Mouse (Mus musculus) CH12.LX (cell line): ENCODE data around the gene Sde2. TPM values are rescaled to one million over a fixed set of nuclear protein-coding genes. Genes with fewer than 3 reads are reported as not detected.

Experiments
- DNase-seq: peaks from one replicate; pipeline ENCODE4 v3.0.0-alpha.2; 2013; ENCODE audit errors: extremely low read depth
- H3K27ac ChIP-seq: 2 replicates; pipeline ENCODE4 v1.5.1; 2012; ENCODE audit warnings: low read depth, mild to moderate bottlenecking, control low read depth, moderate library complexity; ENCODE audit not compliant: insufficient read depth
- H3K27me3 ChIP-seq: replicated peaks from 2 replicates; pipeline ENCODE3; 2012; ENCODE audit warnings: inconsistent platforms
- H3K36me3 ChIP-seq, 2 experiments: replicated peaks in 1 of 2; 2 replicates each; pipeline versions ENCODE3 to v1.6.1; 2012; ENCODE audit warnings: inconsistent platforms in 1 of 2, low read length in 1 of 2, mild to moderate bottlenecking in 1 of 2, mixed read lengths in 1 of 2, moderate library complexity in 1 of 2; ENCODE audit not compliant: control insufficient read depth in 1 of 2, insufficient read depth in 1 of 2
- H3K4me1 ChIP-seq, 2 experiments: 2 replicates each; pipeline ENCODE4 v1.6.1; 2012; ENCODE audit warnings: inconsistent platforms in 1 of 2, moderate library complexity in 1 of 2; ENCODE audit not compliant: insufficient read depth in 2 of 2, control insufficient read depth in 1 of 2
- H3K4me2 ChIP-seq: 2 replicates; pipeline ENCODE4 v1.6.1; 2012; ENCODE audit warnings: low read depth, mild to moderate bottlenecking, control low read depth; ENCODE audit not compliant: poor library complexity, insufficient read depth, severe bottlenecking
- H3K4me3 ChIP-seq, 3 experiments: fragments of 150-350 bp in 1 of 3; sonication (generic) in 1 of 3; replicated peaks in 1 of 3; 2 replicates each; pipeline versions ENCODE3 to v1.5.1; 2011 to 2012; ENCODE audit warnings: low read depth in 2 of 3, low read length in 2 of 3, mild to moderate bottlenecking in 2 of 3, moderate library complexity in 2 of 3, control low read depth in 1 of 3, improper control_type of control experiment in 1 of 3, inconsistent platforms in 1 of 3, mixed read lengths in 1 of 3; ENCODE audit not compliant: poor library complexity in 1 of 3
- H3K79me2 ChIP-seq: replicated peaks from 2 replicates; pipeline ENCODE4 v1.6.1; 2012; ENCODE audit warnings: mild to moderate bottlenecking, moderate library complexity; ENCODE audit not compliant: control insufficient read depth, poor library complexity, insufficient read depth, severe bottlenecking; ENCODE audit errors: extremely low read depth
- H3K9ac ChIP-seq: 2 replicates; pipeline ENCODE4 v1.6.1; 2012; ENCODE audit warnings: low read depth, mild to moderate bottlenecking, control low read depth, moderate library complexity; ENCODE audit not compliant: insufficient read depth
- H3K9me3 ChIP-seq: replicated peaks from 2 replicates; pipeline ENCODE3; 2012; ENCODE audit warnings: low read length, inconsistent platforms, mixed read lengths
- CHD1 ChIP-seq: IDR thresholded peaks from 2 replicates; pipeline ENCODE4 v1.6.1; 2012; ENCODE audit warnings: low read depth, low read length, improper control_type of control experiment, inconsistent platforms
- CHD2 ChIP-seq: IDR thresholded peaks from 2 replicates; pipeline ENCODE4 v1.6.1; 2011; ENCODE audit warnings: low read length, improper control_type of control experiment
- CTCF ChIP-seq, 2 experiments: IDR thresholded peaks in 1 of 2; conservative IDR thresholded peaks in 1 of 2; 2 replicates each; pipeline ENCODE4 v1.5.1; 2011 to 2012; ENCODE audit warnings: low read depth in 2 of 2, low read length in 2 of 2, improper control_type of control experiment in 1 of 2, inconsistent platforms in 1 of 2, mild to moderate bottlenecking in 1 of 2, moderate library complexity in 1 of 2
- ELF1 ChIP-seq: IDR thresholded peaks from 2 replicates; pipeline ENCODE4 v1.6.1; 2014; ENCODE audit warnings: low read depth, mild to moderate bottlenecking, inconsistent platforms, low read length, improper control_type of control experiment
- ETS1 ChIP-seq: conservative IDR thresholded peaks from 2 replicates; pipeline ENCODE4 v1.6.1; 2012; ENCODE audit warnings: low read depth, mild to moderate bottlenecking, inconsistent platforms, low read length, improper control_type of control experiment, moderate library complexity
- GABPA ChIP-seq: IDR thresholded peaks from 2 replicates; pipeline ENCODE4 v1.6.1; 2012; ENCODE audit warnings: low read depth, low read length, improper control_type of control experiment, inconsistent platforms; ENCODE audit not compliant: insufficient replicate concordance
- HCFC1 ChIP-seq: IDR thresholded peaks from 2 replicates; pipeline ENCODE4 v1.6.1; 2012; ENCODE audit warnings: low read depth, mild to moderate bottlenecking, inconsistent platforms, low read length, improper control_type of control experiment
- JUND ChIP-seq: conservative IDR thresholded peaks from 2 replicates; pipeline ENCODE4 v1.6.1; 2011; ENCODE audit warnings: low read depth, low read length, improper control_type of control experiment
- MAX ChIP-seq: IDR thresholded peaks from 2 replicates; pipeline ENCODE4 v1.6.1; 2011; ENCODE audit warnings: low read length, improper control_type of control experiment
- MAZ ChIP-seq: IDR thresholded peaks from 2 replicates; pipeline ENCODE4 v1.6.1; 2012; ENCODE audit warnings: low read depth, mild to moderate bottlenecking, inconsistent platforms, low read length, improper control_type of control experiment, moderate library complexity
- MEF2A ChIP-seq: IDR thresholded peaks from 2 replicates; pipeline ENCODE4 v1.6.1; 2014; ENCODE audit warnings: low read depth, mild to moderate bottlenecking, inconsistent platforms, low read length, improper control_type of control experiment, borderline replicate concordance
- MXI1 ChIP-seq: IDR thresholded peaks from 2 replicates; pipeline ENCODE4 v1.6.1; 2011; ENCODE audit warnings: mild to moderate bottlenecking, low read depth, low read length, improper control_type of control experiment
- MYC ChIP-seq: IDR thresholded peaks from 2 replicates; pipeline ENCODE4 v1.6.1; 2011; ENCODE audit warnings: low read depth, mild to moderate bottlenecking, improper control_type of control experiment, low read length
- NELFE ChIP-seq: IDR thresholded peaks from 2 replicates; pipeline ENCODE4 v1.6.1; 2011; ENCODE audit warnings: low read depth, low read length, improper control_type of control experiment
- PAX5 ChIP-seq: IDR thresholded peaks from 2 replicates; pipeline ENCODE4 v1.6.1; 2012; ENCODE audit warnings: low read length, inconsistent platforms, mixed read lengths
- POLR2A ChIP-seq: IDR thresholded peaks from 2 replicates; pipeline ENCODE4 v1.6.1; 2011; ENCODE audit warnings: low read depth, mild to moderate bottlenecking, improper control_type of control experiment, low read length
- POLR2AphosphoS2 ChIP-seq: IDR thresholded peaks from 2 replicates; pipeline ENCODE4 v1.6.1; 2011; ENCODE audit warnings: low read depth, low read length, improper control_type of control experiment
- RCOR1 ChIP-seq: conservative IDR thresholded peaks from 2 replicates; pipeline ENCODE4 v1.6.1; 2012; ENCODE audit warnings: low read depth, mild to moderate bottlenecking, inconsistent platforms, low read length, improper control_type of control experiment
- SIN3A ChIP-seq: IDR thresholded peaks from 2 replicates; pipeline ENCODE4 v1.6.1; 2012; ENCODE audit warnings: low read length, improper control_type of control experiment, inconsistent platforms
- SMC3 ChIP-seq: IDR thresholded peaks from 2 replicates; pipeline ENCODE4 v1.6.1; 2011; ENCODE audit warnings: low read depth, low read length, improper control_type of control experiment
- TBP ChIP-seq: conservative IDR thresholded peaks from 2 replicates; pipeline ENCODE4 v1.6.1; 2011; ENCODE audit warnings: low read depth, low read length, improper control_type of control experiment
- TCF12 ChIP-seq: IDR thresholded peaks from 2 replicates; pipeline ENCODE4 v1.6.1; 2014; ENCODE audit warnings: low read depth, mild to moderate bottlenecking, inconsistent platforms, low read length, improper control_type of control experiment
- ZKSCAN1 ChIP-seq: IDR thresholded peaks from 2 replicates; pipeline ENCODE4 v1.6.1; 2012; ENCODE audit warnings: low read depth, inconsistent platforms, low read length, improper control_type of control experiment, borderline replicate concordance
- ZMIZ1 ChIP-seq: IDR thresholded peaks from 2 replicates; pipeline ENCODE4 v1.6.1; 2012; ENCODE audit warnings: low read depth, mild to moderate bottlenecking, inconsistent platforms, low read length, improper control_type of control experiment
- ZNF384 ChIP-seq: IDR thresholded peaks from 2 replicates; pipeline ENCODE4 v1.6.1; 2012; ENCODE audit warnings: low read depth, low read length, improper control_type of control experiment, inconsistent platforms
- dilution Hi-C: fragments of 300-500 bp; cut with MboI; formaldehyde crosslinking; loops from 2 replicates; pipeline ENCODE4 v1.14.3; 2020; ENCODE audit warnings: low sequenced_read_pairs; ENCODE audit not compliant: extremely low pct_unique_long_range_greater_than_20kb, extremely low pct_ligation_motif_present
- in situ Hi-C: fragments of 300-500 bp; cut with MboI; formaldehyde crosslinking; loops from 3 replicates; pipeline ENCODE4 v1.14.3; 2019; ENCODE audit warnings: low sequenced_read_pairs, low pct_ligation_motif_present, low pct_unique_long_range_greater_than_20kb, mixed read lengths
- polyA plus RNA-seq: library from polyadenylated mRNA; unstranded; fragments of >175 nt; gene quantifications from 2 replicates; pipeline ENCODE4 v1.2.1, GENCODE M21; 2012; ENCODE audit warnings: low read depth; ENCODE audit not compliant: insufficient read length
- total RNA-seq, 2 experiments: library from RNA; depleted of rRNA; stranded (reverse); fragments of 300-350 nt in 1 of 2; fragments of >200 nt in 1 of 2; gene quantifications; 2 replicates each; pipeline ENCODE4 v1.2.3; 2012 to 2014

Sde2 gene
- total and polyA plus RNA-seq, 3 experiments, result 24.7 to 33.2 (median 28.0) TPM

DNA sequence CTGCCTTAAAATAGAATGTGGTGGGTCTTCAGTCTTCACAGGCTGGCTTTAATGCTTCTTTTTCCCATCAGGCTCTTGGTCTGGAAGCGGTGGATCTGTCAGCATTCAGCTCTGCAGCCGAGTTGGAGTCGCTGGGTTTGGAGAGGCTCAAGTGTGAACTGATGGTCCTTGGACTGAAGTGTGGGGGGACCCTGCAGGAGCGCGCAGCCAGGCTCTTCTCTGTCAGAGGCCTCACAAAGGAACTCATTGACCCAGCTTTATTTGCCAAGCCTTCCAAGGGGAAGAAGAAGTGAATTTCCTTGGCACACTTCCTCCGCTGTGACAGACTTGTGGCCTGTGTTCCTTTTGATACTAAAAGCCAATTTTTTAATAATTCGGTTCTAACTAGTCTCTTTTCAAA lies 15.1 kb downstream of the Sde2 start:
- in situ Hi-C loops, result no loop called here
- TF ChIP-seq RCOR1 (no peak), SIN3A (no peak), CHD1 (no peak), SMC3 (no peak)
- Histone ChIP-seq H3K27ac (no peak overlapping the region), H3K4me2 (no peak overlapping the region), H3K4me3 (no peak overlapping the region), H3K9ac (no peak overlapping the region), H3K36me3 (peaks cover 52 to 72% of the 10 kb centered on the region in 2 experiments), H3K79me2 (no peaks in the 10 kb centered on the region; the same call in 1 of the 2 replicates), H3K27me3 (no peaks in the 10 kb centered on the region), H3K4me1 (peaks cover 0 to 3% of the 10 kb centered on the region in 2 experiments; a peak in 1 of 4 replicates), H3K9me3 (no peaks in the 10 kb centered on the region)
- dilution Hi-C loops, result no loop called here
- no peak for DNase-seq

DNA sequence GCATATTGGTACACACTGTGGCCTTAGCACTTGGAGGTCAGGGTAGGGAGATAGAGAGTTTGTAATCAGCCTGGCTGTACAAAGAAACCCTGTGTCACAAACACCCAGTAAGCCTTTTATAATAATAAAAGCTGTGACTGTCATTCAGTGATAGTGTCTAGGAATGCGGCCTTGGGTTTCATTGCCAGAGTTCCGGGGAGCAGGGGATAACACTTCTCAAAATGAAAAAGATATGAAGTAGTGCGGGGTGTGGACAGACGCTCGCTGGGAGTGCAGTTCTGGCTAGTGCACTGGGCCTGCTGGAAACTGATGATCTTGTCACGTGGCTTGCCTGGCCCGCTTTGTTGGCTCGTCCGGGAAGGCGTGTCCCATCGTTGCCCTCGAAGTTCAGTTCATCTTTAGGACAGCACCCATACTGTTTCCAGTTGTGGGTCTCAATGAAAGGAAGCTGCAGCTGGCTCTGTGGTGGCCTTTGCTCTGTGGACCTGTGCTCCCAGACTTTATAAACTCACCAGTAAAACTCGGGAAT lies 19.3 kb downstream of the Sde2 start:
- no peaks in the 10 kb centered on the region for H3K79me2 ChIP-seq
- H3K4me3 ChIP-seq, result no peak overlapping the region
- DNase-seq, result no peak
- dilution Hi-C loops, result no loop called here
- H3K27ac ChIP-seq, result no peak overlapping the region
- peaks cover 20 to 34% of the 10 kb centered on the region in 2 experiments for H3K36me3 ChIP-seq
- H3K27me3 ChIP-seq, result no peaks in the 10 kb centered on the region
- no peaks in the 10 kb centered on the region for H3K9me3 ChIP-seq
- H3K4me2 ChIP-seq, result no peak overlapping the region
- TF ChIP-seq RCOR1, result no peak
- no peak for TF ChIP-seq GABPA
- TF ChIP-seq JUND, result no peak
- TF ChIP-seq POLR2AphosphoS2, result no peak
- TF ChIP-seq MXI1, result no peak
- no peak for TF ChIP-seq TBP
- no peak for TF ChIP-seq CTCF (conservative IDR thresholded peaks at IDR 0.05 in 1 of 2, IDR thresholded peaks at IDR 0.05 in 1 of 2; ENCODE audit: low read depth in 2 of 2, low read length in 2 of 2)
- no peak for TF ChIP-seq ZNF384
- TF ChIP-seq MAZ, result no peak
- TF ChIP-seq, all 38 proteins: peak for 0
- H3K4me1 ChIP-seq, result peaks cover 0 to 3% of the 10 kb centered on the region in 2 experiments; a peak in 1 of 4 replicates
- H3K9ac ChIP-seq, result no peak overlapping the region
- in situ Hi-C loops, result no loop called here

DNA sequence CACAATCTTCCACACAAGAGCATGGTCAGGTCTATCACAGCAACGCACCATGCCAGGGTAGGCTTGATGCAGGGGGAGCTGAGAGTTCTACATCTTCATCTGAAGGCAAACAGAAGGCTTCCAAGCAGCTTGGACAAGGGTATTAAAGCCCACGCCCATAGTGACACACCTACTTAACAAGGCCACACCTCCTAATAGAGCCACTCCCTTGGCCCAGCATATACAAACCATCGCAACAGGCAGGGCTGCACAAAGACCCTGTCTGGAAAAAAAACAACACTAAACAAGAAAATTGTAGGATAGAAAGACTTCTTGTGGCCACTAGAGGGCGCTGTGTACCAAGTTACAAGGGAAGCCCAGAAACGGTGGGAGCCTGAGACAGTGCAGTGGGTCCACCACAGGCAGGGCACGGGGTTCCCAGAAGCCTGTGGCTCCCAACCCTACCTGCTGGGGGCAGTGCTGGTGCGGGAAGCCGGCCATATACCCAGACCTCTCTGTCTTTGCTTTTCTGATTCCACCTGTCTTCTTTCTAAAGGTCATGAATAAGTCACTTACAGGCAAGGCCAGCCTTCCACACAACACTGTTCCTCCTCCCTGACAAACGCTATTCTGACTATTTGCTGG lies 23.0 kb downstream of the Sde2 start:
- no peaks in the 10 kb centered on the region for H3K79me2 ChIP-seq
- H3K36me3 ChIP-seq, result peaks cover 0 to 5% of the 10 kb centered on the region in 2 experiments
- no peak overlapping the region for H3K9ac ChIP-seq
- peaks cover 0 to 6% of the 10 kb centered on the region in 2 experiments; a peak in 1 of 4 replicates for H3K4me1 ChIP-seq
- dilution Hi-C loops (no loop called here), in situ Hi-C loops (no loop called here)
- no peaks in the 10 kb centered on the region for H3K27me3 ChIP-seq
- H3K4me3 ChIP-seq, result no peak overlapping the region
- DNase-seq, result peak; percentile 89
- H3K27ac ChIP-seq, result no peak overlapping the region
- H3K9me3 ChIP-seq, result peaks cover 3% of the 10 kb centered on the region
- H3K4me2 ChIP-seq, result no peak overlapping the region
- TF ChIP-seq ZMIZ1, result no peak
- TF ChIP-seq HCFC1, result no peak
- TF ChIP-seq CHD2, result no peak
- peak; percentile 27; the same call in 1 of the 2 replicates for TF ChIP-seq MAX
- TF ChIP-seq ZNF384, result peak; percentile 77
- TF ChIP-seq ZKSCAN1, result no peak
- TF ChIP-seq POLR2AphosphoS2, result no peak
- peak; percentile 27; the same call in 1 of the 2 replicates for TF ChIP-seq NELFE
- peak; percentile 77 for TF ChIP-seq SMC3
- TF ChIP-seq PAX5, result no peak
- no peak for TF ChIP-seq POLR2A
- 0 out of 2 replicates have a peak, but pooled peaks have one; percentile 41 for TF ChIP-seq TCF12
- no peak; the same call in 1 of the 2 replicates for TF ChIP-seq MYC
- 0 out of 2 replicates have a peak, but pooled peaks have one; percentile 48 for TF ChIP-seq MEF2A
- TF ChIP-seq ELF1, result 0 out of 2 replicates have a peak, but pooled peaks have one; percentile 13
- TF ChIP-seq ETS1, result no peak
